Mouse (Mus musculus) kidney, adult 18-20 months (tissue): ENCODE data around the gene Chrm1.
"Not testable (repeated sequence)": the region's sequence is repeated elsewhere in the genome, so short reads cannot be mapped to it uniquely, and the experiment has no call there.

Source experiments
- DNase-seq: peaks from one replicate; pipeline ENCODE4 v3.0.0; 2021

Gene Chrm1

DNA sequence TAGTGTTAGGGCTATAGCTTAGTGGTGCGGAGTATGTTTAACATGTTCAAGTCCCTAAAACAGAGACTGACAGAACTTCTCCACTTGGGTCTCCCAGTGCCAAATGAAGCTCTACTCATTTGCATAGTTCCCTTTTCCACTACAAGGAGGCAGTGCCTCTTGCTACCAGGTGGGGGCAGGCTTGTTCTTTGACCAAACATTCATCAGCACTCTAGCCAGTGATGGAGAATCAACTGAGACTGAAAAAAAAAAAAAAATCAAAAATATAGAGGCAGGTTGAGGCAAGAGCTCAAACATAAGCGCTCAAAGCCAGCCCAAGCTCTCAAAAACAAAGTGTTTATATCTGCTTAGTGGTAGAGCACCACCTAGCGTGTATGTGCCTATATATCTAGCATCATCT lies 54.8 kb downstream of the Chrm1 start:
- peak; percentile 57 for DNase-seq

GRCm38 (mm10) chr19:8719037-8719436 lies 55.4 kb downstream of the Chrm1 start:
- DNase-seq = not testable (repeated sequence)

- DNase-seq = no peak
These were observed 57.8 kb downstream of the Chrm1 start for GRCm38 (mm10) chr19:8721378-8721777.

GRCm38 (mm10) chr19:8722021-8722420 lies 58.4 kb downstream of the Chrm1 start:
- DNase-seq = no peak

GRCm38 (mm10) chr19:8722559-8722906 lies 58.9 kb downstream of the Chrm1 start:
- DNase-seq = no peak

DNA sequence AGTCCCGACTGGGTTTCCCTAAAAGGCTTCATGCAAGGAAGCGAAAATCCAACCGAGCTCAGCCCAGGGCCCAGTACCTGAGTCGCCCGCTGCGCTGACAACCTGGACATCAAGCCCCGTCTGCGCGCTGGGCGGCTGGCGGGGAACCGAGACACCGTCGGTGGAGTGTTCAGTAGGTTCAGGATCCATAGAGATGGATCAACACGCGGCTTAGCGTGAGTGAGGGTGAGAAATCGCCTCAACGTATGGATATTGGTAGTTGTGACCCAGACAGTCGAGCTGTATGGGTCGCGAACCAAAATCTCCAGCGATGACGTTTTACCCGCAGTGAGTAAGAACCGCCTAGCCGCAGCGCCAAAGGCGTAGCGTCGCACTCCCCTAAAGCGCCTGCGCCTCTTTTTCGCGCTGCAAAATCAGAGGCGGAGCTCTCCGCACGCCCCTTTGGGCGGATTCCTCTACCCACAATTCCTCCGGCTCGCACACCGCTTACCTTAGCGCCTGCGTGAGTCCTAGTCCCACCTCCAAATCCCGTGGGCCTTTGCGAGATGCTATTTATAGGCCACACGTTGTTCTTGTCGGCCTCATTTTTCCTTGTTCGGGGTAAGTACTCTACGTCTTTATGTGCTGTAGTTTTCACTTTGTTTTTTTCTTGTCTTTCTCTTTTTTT lies 59.5 kb downstream of the Chrm1 start, which contains the start of gene Slc3a2:
Gene Slc3a2, minus strand, starts transcription at position 463 of the 667 bp plus-strand sequence.
- peak; percentile 96 for DNase-seq

DNA sequence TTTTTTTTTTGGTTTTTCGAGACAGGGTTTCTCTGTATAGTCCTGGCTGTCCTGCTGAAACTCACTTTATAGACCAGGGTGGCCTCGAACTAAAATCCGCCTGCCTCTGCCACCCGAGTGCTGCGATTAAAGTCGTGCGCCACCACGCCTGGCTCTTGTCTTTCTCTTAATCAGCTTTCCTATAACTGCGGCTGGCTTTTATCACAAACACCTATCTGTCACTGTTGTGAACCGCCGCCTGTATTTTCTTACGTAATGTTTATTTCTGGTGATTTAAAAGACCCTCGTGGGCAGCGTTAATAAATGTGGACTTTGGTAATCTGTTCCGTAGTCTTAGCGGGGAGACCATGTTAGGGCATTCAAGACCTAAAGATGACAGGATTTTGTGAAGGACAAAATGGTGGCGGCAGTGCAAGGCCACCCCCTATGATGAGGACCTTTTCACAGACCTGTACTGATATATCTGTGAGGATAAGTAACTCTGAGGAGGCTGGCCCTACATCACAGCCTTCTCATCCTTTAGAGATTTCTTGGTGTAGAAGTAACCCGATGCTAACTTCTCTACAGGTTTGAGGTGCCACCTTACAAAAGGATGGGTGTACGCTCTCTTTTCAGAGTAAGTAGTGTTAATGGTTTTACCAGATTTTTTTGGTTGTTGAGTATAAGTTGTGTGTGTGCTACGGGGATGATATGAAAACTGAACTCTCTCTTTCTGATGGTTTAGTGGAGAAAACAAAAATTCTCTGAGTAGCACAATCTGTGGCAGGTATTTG lies 60.2 kb downstream of the Chrm1 start:
- no peak for DNase-seq

- no peak for DNase-seq
These were observed 60.8 kb downstream of the Chrm1 start for GRCm38 (mm10) chr19:8724392-8724791.

DNA sequence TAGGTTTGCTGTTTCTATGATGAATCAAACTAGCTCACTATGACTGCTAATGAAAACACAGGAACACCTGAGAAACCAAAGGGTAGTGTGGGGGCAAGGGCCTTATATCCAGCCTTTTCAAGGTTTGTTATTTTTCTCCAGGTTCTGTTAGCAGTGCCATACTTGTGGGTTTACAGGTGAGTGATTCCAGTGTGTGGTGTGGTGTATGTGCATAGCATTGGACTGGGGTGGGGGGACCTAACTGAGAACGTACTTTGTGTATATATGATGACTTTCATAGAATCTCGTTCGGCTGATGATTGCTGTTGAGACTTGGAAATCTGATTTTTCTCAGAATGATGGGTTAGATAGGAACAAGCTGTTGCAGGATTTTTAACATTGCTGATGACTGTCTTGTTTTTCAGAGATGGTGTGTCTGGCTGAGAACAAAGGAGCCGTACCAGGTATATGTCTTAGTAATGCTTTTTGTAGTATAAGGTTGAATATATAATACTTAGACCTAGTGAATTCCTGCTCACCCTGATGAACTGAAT lies 61.6 kb downstream of the Chrm1 start:
- DNase-seq = no peak

DNA sequence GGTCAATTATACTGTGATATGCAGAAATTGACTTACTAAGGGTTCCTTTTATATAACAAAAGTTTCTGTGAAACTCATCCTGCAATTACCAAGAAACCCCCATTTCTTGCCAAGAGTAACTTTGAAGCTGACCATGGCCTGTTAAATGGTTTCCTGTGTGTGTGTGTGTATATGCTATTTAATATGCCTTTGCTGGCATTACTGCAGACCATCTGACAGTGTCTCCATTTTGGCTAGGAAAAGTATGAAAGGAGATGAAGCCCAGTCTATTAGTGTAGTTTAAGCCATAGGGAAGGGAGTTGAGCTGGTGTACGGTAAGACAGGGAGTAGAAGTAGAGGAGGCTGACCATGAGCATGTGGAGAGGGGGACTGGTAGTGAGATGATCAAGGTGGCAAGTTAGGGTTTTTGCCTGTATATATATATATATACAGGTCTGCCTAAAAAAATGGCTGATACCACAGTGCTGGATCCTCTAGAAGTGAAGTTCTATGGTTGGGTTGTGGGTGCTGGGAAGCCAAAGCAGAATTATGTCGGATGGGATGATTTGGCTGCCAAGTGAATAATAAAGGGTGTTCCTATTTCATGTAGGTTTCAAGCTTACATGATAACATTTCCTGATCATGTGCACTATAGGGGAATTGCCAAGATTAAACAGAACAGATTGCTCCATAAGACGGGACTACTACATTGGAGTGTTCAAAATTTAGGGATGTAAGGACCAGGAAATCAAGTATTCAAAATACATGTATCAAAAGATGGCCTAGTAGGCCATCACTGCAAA lies 63.2 kb downstream of the Chrm1 start:
- DNase-seq = no peak

DNA sequence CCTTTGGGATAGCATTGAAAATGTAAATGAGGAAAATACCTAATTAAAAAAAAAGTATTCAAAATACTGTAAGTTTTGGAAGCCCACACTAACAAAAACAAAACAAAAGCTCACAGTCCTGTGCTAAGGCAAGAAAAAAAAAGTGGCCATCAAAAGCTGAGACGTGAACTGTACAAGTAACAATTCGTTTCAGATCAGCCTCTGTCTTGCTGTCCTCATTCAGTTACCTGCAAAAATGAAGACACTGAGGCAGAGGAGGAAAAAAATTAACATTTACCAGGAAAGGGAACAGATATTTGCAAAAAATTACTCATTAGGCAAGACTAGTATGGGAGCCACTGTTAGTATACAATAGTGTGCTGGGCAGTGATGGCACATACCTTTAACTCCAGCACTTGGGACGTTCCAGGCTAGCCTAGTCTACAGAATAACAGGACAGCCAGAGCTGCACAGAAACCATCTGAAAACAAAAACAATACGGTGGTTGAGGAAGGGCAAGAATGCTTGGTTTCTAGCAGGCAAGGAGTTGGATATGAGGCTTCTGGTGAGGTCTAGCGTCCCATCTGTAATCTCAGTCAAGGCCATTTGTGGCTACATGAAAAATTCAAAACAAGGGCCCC lies 64.0 kb downstream of the Chrm1 start:
- no peak for DNase-seq

DNA sequence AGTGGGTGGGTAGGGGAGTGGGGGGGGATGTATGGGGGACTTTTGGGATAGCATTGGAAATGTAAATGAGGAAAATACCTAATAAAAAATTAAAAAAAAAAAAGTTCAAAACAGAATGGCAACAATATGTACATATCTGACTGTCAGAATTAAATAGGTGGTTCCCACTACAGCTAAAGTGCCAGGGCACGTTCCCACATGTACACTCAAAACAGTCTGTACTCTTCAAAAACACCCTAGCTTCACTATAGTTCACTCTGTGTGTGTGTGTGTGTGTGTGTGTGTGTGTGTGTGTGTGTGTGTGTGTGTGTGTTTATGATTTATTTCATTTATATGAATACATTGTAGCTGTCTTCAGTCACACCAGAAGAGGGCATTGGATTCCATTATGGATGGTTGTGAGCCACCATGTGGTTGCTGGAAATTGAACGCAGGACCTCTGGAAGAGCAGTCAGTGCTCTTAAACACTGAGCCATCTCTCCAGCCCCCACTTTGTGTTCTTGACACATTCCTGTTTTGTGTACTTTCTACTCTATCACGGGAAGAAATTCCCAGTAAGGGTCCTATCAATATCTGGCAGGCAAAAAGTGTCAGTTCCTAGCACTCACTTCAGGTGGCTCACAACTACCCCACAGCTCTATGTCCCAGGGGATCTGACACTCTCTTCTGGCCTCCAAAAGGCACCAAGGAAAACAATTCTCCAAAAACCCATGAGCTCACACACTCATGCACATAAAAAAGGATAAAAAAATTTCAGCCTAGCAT lies 64.9 kb downstream of the Chrm1 start:
- DNase-seq = not testable (repeated sequence)
